Mouse (Mus musculus) ES-Bruce4 (cell line): ENCODE results near the gene Slit3.

ENCODE experiments used
- CTCF ChIP-seq: IDR thresholded peaks from one replicate; pipeline ENCODE4 v1.8.1; 2011; ENCODE audit warnings: low read depth, low read length
- EP300 ChIP-seq: IDR thresholded peaks from 2 replicates; pipeline ENCODE4 v1.6.1; 2011; ENCODE audit warnings: low read depth, low read length; ENCODE audit not compliant: insufficient read depth
- POLR2A ChIP-seq: IDR thresholded peaks from one replicate; pipeline ENCODE4 v1.8.1; 2011; ENCODE audit warnings: low read length; ENCODE audit not compliant: insufficient read depth

GRCm38 (mm10) chr11:35550036-35550435 lies 429.0 kb downstream of the Slit3 start:
- TF ChIP-seq CTCF (no peak), POLR2A (no peak), EP300 (no peak)
